Comparison of ENCODE assay signal across 7 mouse cellular contexts in genomic region chr19:15925719-15926045, GRCm38 (mm10). TPM values are rescaled to one million over a fixed set of nuclear protein-coding genes. Genes with fewer than 3 reads are reported as not detected.
A peak's percentile ranks its signal among the peaks of the same experiment; 100 is the strongest.
DNase-seq lines count a peak whose midpoint lies in the region; ATAC-seq and TF ChIP-seq lines count a peak whose summit lies in the region.

No protein-coding gene starts in this region.

- H3K9me3 ChIP-seq in embryonic facial prominence, embryonic 15.5 days (replicated peaks) = no peaks in the 10 kb centered on the region
- no peaks in the 10 kb centered on the region for H3K9me3 ChIP-seq in heart, embryonic 12.5 days (replicated peaks)
- no peaks in the 10 kb centered on the region for H3K9me3 ChIP-seq in kidney, embryonic 16.5 days (ENCODE audit: low read length)
- no peaks in the 10 kb centered on the region for H3K9me3 ChIP-seq in limb, embryonic 15.5 days

- H3ac ChIP-seq in myocyte (ENCODE audit: control insufficient read depth, insufficient read length) = peak overlapping the region; percentile 29

- H3K27ac ChIP-seq in embryonic facial prominence, embryonic 15.5 days (replicated peaks) = peak overlapping the region; percentile 89
- peak overlapping the region; percentile 86 for H3K27ac ChIP-seq in heart, embryonic 12.5 days (ENCODE audit: poor library complexity, severe bottlenecking)
- H3K27ac ChIP-seq in kidney, embryonic 16.5 days (ENCODE audit: low read length) = peak overlapping the region; percentile 85
- peak overlapping the region; percentile 88 for H3K27ac ChIP-seq in limb, embryonic 15.5 days

- H3K9ac ChIP-seq in embryonic facial prominence, embryonic 15.5 days = no peak overlapping the region
- H3K9ac ChIP-seq in heart, embryonic 12.5 days = 0 out of 2 replicates have a peak overlapping the region, but pooled peaks have one; percentile 60
- peak overlapping the region; percentile 67 for H3K9ac ChIP-seq in kidney, embryonic 16.5 days (replicated peaks; ENCODE audit: low read length)
- H3K9ac ChIP-seq in limb, embryonic 15.5 days = no peak overlapping the region

- TF ChIP-seq POLR2A in myocyte (IDR thresholded peaks at IDR 0.05; ENCODE audit: insufficient read length, low read depth) = peak; percentile 29

- WGBS in embryonic facial prominence, embryonic 15.5 days = 3% methylated on average over 4 of the region's 4 CpGs
- WGBS in heart, embryonic 12.5 days = 14% methylated on average over 4 of the region's 4 CpGs
- 14% methylated on average over 4 of the region's 4 CpGs for WGBS in kidney, embryonic 16.5 days
- WGBS in limb, embryonic 15.5 days = 4% methylated on average over 4 of the region's 4 CpGs

- peaks cover 24% of the 10 kb centered on the region for H3K4me1 ChIP-seq in embryonic facial prominence, embryonic 15.5 days
- H3K4me1 ChIP-seq in heart, embryonic 12.5 days (replicated peaks) = peaks cover 22% of the 10 kb centered on the region
- H3K4me1 ChIP-seq in kidney, embryonic 16.5 days (ENCODE audit: insufficient read depth, low read length) = peaks cover 18% of the 10 kb centered on the region
- H3K4me1 ChIP-seq in limb, embryonic 15.5 days = peaks cover 30% of the 10 kb centered on the region

- H3K36me3 ChIP-seq in embryonic facial prominence, embryonic 15.5 days = no peaks in the 10 kb centered on the region
- H3K36me3 ChIP-seq in heart, embryonic 12.5 days = no peaks in the 10 kb centered on the region
- H3K36me3 ChIP-seq in kidney, embryonic 16.5 days (ENCODE audit: insufficient read depth, low read length) = 0 out of 2 replicates have a peak, but pooled peaks cover 3% of the 10 kb centered on the region
- no peaks in the 10 kb centered on the region for H3K36me3 ChIP-seq in limb, embryonic 15.5 days
- H3K36me3 ChIP-seq in myocyte (ENCODE audit: control insufficient read depth, insufficient read depth) = peaks cover 4% of the 10 kb centered on the region

- peak; percentile 49 for ATAC-seq in embryonic facial prominence, embryonic 15.5 days (ENCODE audit: insufficient number of reproducible peaks, low FRiP score, low TSS enrichment, low read depth)
- ATAC-seq in heart, embryonic 12.5 days (ENCODE audit: insufficient number of reproducible peaks, low FRiP score) = peak; percentile 73
- peak; percentile 61; the same call in 1 of the 2 replicates for ATAC-seq in kidney, embryonic 16.5 days (ENCODE audit: low FRiP score, low TSS enrichment)
- peak; percentile 70 for ATAC-seq in limb, embryonic 15.5 days (ENCODE audit: insufficient number of reproducible peaks, low FRiP score, low TSS enrichment, low read depth)
- ATAC-seq in megakaryocyte, adult 5-6 weeks (ENCODE audit: poor library complexity, severe bottlenecking) = no peak

- H3K4me3 ChIP-seq in embryonic facial prominence, embryonic 15.5 days (replicated peaks) = peak overlapping the region; percentile 68
- peak overlapping the region; percentile 68 for H3K4me3 ChIP-seq in heart, embryonic 12.5 days
- peak overlapping the region; percentile 62 for H3K4me3 ChIP-seq in kidney, embryonic 16.5 days (ENCODE audit: low read length)
- H3K4me3 ChIP-seq in limb, embryonic 15.5 days = peak overlapping the region; percentile 69
- H3K4me3 ChIP-seq in myocyte = peak overlapping the region; percentile 88

- H3K79me2 ChIP-seq in myocyte (ENCODE audit: control insufficient read depth, insufficient read depth) = peaks cover 36% of the 10 kb centered on the region

- H3K27me3 ChIP-seq in embryonic facial prominence, embryonic 15.5 days = no peaks in the 10 kb centered on the region
- no peaks in the 10 kb centered on the region for H3K27me3 ChIP-seq in heart, embryonic 12.5 days (replicated peaks)
- H3K27me3 ChIP-seq in kidney, embryonic 16.5 days (ENCODE audit: insufficient read depth, low read length) = no peaks in the 10 kb centered on the region
- H3K27me3 ChIP-seq in limb, embryonic 15.5 days = no peaks in the 10 kb centered on the region
- no peaks in the 10 kb centered on the region for H3K27me3 ChIP-seq in myocyte (ENCODE audit: control insufficient read depth, insufficient read depth, insufficient read length)

- peak overlapping the region; percentile 98 for H3K4me2 ChIP-seq in embryonic facial prominence, embryonic 15.5 days (replicated peaks)
- peak overlapping the region; percentile 97 for H3K4me2 ChIP-seq in heart, embryonic 12.5 days
- peak overlapping the region; percentile 82 for H3K4me2 ChIP-seq in kidney, embryonic 16.5 days (replicated peaks; ENCODE audit: low read depth, low read length)
- H3K4me2 ChIP-seq in limb, embryonic 15.5 days = peak overlapping the region; percentile 96
- H3K4me2 ChIP-seq in myocyte (ENCODE audit: low read depth) = no peak overlapping the region

- DNase-seq in adrenal gland, postnatal 36 days = peak; percentile 87 to 89

TF ChIP-seq in myocyte, 11 proteins besides CTCF, POLR2A, EP300 and RAD21:
- TF ChIP-seq REST (IDR thresholded peaks at IDR 0.05; ENCODE audit: insufficient read depth, insufficient read length) = no peak
- TF ChIP-seq MYOD1 (IDR thresholded peaks at IDR 0.05; ENCODE audit: control insufficient read depth in 1 of 3, insufficient read length in 2 of 3, low read depth in 2 of 3) = no peak
- no peak for TF ChIP-seq USF1 (IDR thresholded peaks at IDR 0.05; ENCODE audit: low read depth)
- TF ChIP-seq POLR2AphosphoS2 (IDR thresholded peaks at IDR 0.05; ENCODE audit: insufficient read length, low read depth) = no peak
- TF ChIP-seq CEBPB (IDR thresholded peaks at IDR 0.05; ENCODE audit: insufficient read depth, poor library complexity, severe bottlenecking) = no peak
- TF ChIP-seq TCF12 (IDR thresholded peaks at IDR 0.05; ENCODE audit: insufficient read depth, poor library complexity, severe bottlenecking) = no peak
TF ChIP-seq in myocyte: peak in this region for 0.

RNA-seq across cellular contexts. Expression of gene Psat1, which starts 21.5 kb away (rescaled TPM):
- total RNA-seq in adrenal gland, postnatal 36 days (2021) = 100 to 1,000 TPM in 1 of 2 experiments, 10 to 100 TPM in 1; 80.4 to 224 TPM
- polyA plus RNA-seq in embryonic facial prominence, embryonic 15.5 days (2015; fragmentation: Nextera tagmentation; extraction: Ambion mirVana) = 116 and 122 TPM in 2 replicates
- 49.8 and 53.0 TPM in 2 replicates for polyA plus RNA-seq in heart, embryonic 12.5 days (2016; fragmentation: Nextera tagmentation; extraction: Ambion mirVana)
- 86.9 and 88.6 TPM in 2 replicates for polyA plus RNA-seq in kidney, embryonic 16.5 days (2015; fragmentation: Nextera tagmentation; extraction: Ambion mirVana)
- 151 and 153 TPM in 2 replicates for polyA plus RNA-seq in limb, embryonic 15.5 days (2015; fragmentation: Nextera tagmentation; extraction: Ambion mirVana)
- polyA plus RNA-seq in myocyte (2012; fragmentation: generic; extraction: Trizol) = 396 TPM
- 82.6 and 86.8 TPM in 2 replicates for total RNA-seq in megakaryocyte, adult 5-6 weeks (2015)
- 56.3 and 58.2 TPM in 2 replicates for total RNA-seq in megakaryocyte, adult 5-6 weeks (2017)

RNA-seq across cellular contexts. Expression of gene Cep78, which starts 59.1 kb away (rescaled TPM):
- 10 to 100 TPM in 1 of 2 experiments, 1 to 10 TPM in 1; 9.2 to 11.3 TPM for total RNA-seq in adrenal gland, postnatal 36 days (2021)
- polyA plus RNA-seq in embryonic facial prominence, embryonic 15.5 days (2015; fragmentation: Nextera tagmentation; extraction: Ambion mirVana) = 22.2 and 27.3 TPM in 2 replicates
- 16.1 and 16.7 TPM in 2 replicates for polyA plus RNA-seq in heart, embryonic 12.5 days (2016; fragmentation: Nextera tagmentation; extraction: Ambion mirVana)
- 25.4 and 27.4 TPM in 2 replicates for polyA plus RNA-seq in kidney, embryonic 16.5 days (2015; fragmentation: Nextera tagmentation; extraction: Ambion mirVana)
- 17.7 and 22.0 TPM in 2 replicates for polyA plus RNA-seq in limb, embryonic 15.5 days (2015; fragmentation: Nextera tagmentation; extraction: Ambion mirVana)
- 4.0 TPM for polyA plus RNA-seq in myocyte (2012; fragmentation: generic; extraction: Trizol)
- total RNA-seq in megakaryocyte, adult 5-6 weeks (2015) = 11.7 and 12.1 TPM in 2 replicates
- 13.4 and 13.8 TPM in 2 replicates for total RNA-seq in megakaryocyte, adult 5-6 weeks (2017)

Comparison
In these comparisons a context has a peak if more than half of its experiments do, and no peak if none do; other contexts are left out.
1. H3K9ac ChIP-seq: peak in heart, embryonic 12.5 days (single experiment) and kidney, embryonic 16.5 days (single experiment); none in embryonic facial prominence, embryonic 15.5 days (single experiment) and limb, embryonic 15.5 days (single experiment).
2. Peak in every context shown above with its lines, with median percentiles within 50 percentile points of each other: H3K27ac ChIP-seq and H3K4me3 ChIP-seq.